Mouse (Mus musculus) urinary bladder, adult 18-20 months (tissue): Measurements from ENCODE around the gene Gm4070.
"Not testable (repeated sequence)": the region's sequence is repeated elsewhere in the genome, so short reads cannot be mapped to it uniquely, and the experiment has no call there.

Experiments used
- DNase-seq, 2 experiments: peaks; one replicate each; pipeline ENCODE4 v3.0.0; 2022; ENCODE audit warnings: low spot score in 2 of 2, mixed read lengths in 2 of 2

The Gm4070 gene

GRCm38 (mm10) chr7:105953812-105954211 is at the start of gene Gm4070:
Gene Gm4070 (minus strand): TSS chr7:105953967.
- not testable (repeated sequence) for DNase-seq

DNA sequence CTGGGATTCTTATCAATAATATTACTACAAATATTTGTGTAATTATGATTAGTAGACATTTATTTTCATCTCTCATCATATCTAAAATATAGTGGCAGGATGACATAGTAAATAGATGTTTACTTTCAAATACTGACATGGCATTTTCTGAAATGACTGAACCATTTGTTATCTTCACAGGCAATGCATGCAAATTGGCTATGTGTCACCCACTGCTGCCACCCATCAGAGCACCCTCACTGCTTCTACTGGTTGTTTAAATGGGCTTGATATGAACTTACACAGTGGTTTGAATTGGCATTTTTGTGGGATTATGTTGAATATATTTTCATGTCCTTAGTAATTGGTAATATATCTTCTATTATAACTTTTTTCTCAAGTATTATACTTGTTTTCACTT is 773 bp upstream of the Gm4070 start:
- DNase-seq, result not testable (repeated sequence)

GRCm38 (mm10) chr7:105952408-105952807 is 1.4 kb downstream of the Gm4070 start:
- DNase-seq, result not testable (repeated sequence)

DNA sequence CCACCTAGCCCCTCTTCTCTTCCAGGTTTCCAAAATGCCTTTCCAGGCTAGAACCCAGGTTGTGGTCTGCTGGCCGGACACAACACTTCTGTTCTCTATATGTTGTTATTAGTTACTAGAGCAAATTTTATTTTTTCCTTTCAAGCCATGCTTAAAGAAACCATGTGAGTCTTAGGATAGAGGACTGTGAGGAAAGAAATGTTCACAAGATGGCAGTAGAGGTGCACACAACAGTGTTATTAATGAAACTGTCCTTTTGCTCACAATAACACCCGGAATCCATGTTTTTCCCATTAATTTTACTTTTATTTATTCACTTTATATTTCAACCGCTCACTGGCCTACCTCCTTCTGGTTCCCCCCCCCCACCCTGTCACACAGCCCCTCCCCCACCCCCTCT is 8.5 kb downstream of the Gm4070 start:
- not testable (repeated sequence) for DNase-seq

- not testable (repeated sequence) for DNase-seq
These were observed 21.6 kb downstream of the Gm4070 start for GRCm38 (mm10) chr7:105932132-105932531.

DNA sequence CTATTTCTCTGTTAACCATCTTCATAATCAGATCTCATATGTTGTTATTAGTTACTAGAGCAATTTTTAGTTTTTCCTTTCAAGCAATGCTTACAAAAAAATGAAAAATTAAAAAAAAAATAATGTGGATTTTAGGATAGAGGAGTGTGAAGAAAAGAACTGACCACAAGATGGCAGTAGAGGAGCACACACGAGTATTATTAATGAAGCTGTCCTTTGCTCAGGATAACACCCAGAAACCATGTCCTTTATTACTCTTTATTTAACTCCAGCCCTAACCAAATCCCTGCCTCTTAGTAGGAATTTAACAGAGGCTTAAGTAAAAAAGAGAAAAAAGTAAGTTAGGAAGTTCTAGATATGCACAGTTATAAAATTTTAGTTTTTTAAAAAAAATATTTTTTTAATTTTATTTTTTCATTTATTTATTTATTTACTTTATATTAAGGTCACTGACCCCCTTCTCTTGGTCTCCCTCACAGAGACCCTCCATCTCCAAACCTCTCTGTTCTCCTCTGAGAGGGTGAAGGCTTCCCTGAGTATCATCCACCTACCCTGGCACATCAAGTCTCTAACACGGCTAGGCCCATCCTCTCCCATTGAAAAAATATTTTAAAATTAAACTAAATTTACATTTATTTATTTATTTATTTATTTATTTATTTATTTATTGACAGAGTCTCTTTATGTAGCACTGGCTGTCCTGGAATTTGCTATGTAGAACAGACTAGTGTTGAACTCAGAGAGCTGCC is 70.0 kb downstream of the Gm4070 start:
- DNase-seq, result not testable (repeated sequence)

- not testable (repeated sequence) for DNase-seq
These were observed 73.9 kb downstream of the Gm4070 start for GRCm38 (mm10) chr7:105879717-105880484.

- not testable (repeated sequence) for DNase-seq
These were observed 97.8 kb downstream of the Gm4070 start for GRCm38 (mm10) chr7:105855718-105856560.
